Mouse (Mus musculus): ENCODE results near the gene Ttll12.
A peak's percentile ranks its signal among the peaks of the same experiment; 100 is the strongest.

Ttll12 gene

GRCm38 (mm10) chr15:83563857-83564651 is 30.9 kb downstream of the Ttll12 start:
- H3K4me1 ChIP-seq (replicated peaks; ENCODE audit: low read depth, low read length), result peaks cover 56% of the 10 kb centered on the region
- no peaks in the 10 kb centered on the region for H3K27me3 ChIP-seq (ENCODE audit: insufficient read depth, low read length)
- TF ChIP-seq POU5F1 (IDR thresholded peaks at IDR 0.05; ENCODE audit: borderline replicate concordance, low read length) (no peak), CTCF (conservative IDR thresholded peaks at IDR 0.05; ENCODE audit: low read length) (no peak), NANOG (IDR thresholded peaks at IDR 0.05; ENCODE audit: borderline replicate concordance, low read length) (no peak)
- H3K4me3 ChIP-seq (replicated peaks; ENCODE audit: low read length), result peak overlapping the region; percentile 73
- H3K9me3 ChIP-seq (ENCODE audit: low read length), result no peaks in the 10 kb centered on the region
- no peaks in the 10 kb centered on the region for H3K36me3 ChIP-seq (ENCODE audit: insufficient read depth, low read length)

GRCm38 (mm10) chr15:83563327-83563856 is 31.6 kb downstream of the Ttll12 start, which contains the start of the genes Tspo and Mcat:
Tspo (plus strand) TSS chr15:83563592.
Mcat (minus strand) TSS chr15:83563787.
- Histone ChIP-seq H3K4me1 (replicated peaks; ENCODE audit: low read depth, low read length) (peaks cover 56% of the 10 kb centered on the region), H3K4me3 (replicated peaks; ENCODE audit: low read length) (peak within 1 kb of the TSS; percentile 73), H3K27me3 (ENCODE audit: insufficient read depth, low read length) (no peaks in the 10 kb centered on the region), H3K9me3 (ENCODE audit: low read length) (no peaks in the 10 kb centered on the region), H3K36me3 (ENCODE audit: insufficient read depth, low read length) (no peaks in the 10 kb centered on the region)
- TF ChIP-seq POU5F1 (IDR thresholded peaks at IDR 0.05; ENCODE audit: borderline replicate concordance, low read length) (no peak), NANOG (IDR thresholded peaks at IDR 0.05; ENCODE audit: borderline replicate concordance, low read length) (no peak), CTCF (conservative IDR thresholded peaks at IDR 0.05; ENCODE audit: low read length) (no peak)

DNA sequence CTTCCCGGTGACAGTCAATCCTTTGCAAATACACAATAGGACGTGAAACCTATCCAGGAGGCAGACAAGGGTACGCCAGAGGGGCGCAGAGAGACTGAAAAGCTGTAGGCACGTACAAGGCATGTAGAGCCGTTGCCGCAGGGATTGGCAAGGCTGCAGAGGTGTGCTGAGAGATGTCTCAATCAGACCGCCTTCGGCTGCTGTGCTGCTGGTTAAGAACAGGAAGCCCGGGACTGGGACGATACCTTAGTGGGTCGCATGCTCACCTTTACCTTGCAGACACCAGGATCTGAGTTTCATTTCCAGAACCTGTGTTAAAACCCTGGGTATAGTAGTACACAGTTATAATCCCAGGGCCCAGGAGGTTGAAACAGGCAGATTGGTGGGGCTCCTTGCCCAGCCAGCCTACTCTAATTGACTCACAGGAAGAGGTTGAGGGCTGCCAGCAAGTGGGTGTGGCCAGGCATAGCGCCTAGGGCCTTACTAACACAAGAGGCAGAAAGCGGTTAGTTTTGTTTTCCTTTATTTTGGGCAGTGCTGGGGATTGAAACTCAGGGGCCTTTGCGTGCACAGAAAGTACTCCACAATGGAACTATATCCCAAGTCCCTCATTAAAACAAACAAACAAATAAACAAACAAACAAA is 32.2 kb downstream of the Ttll12 start:
- H3K4me3 ChIP-seq (replicated peaks; ENCODE audit: low read length), result peak overlapping the region; percentile 73
- peaks cover 56% of the 10 kb centered on the region for H3K4me1 ChIP-seq (replicated peaks; ENCODE audit: low read depth, low read length)

DNA sequence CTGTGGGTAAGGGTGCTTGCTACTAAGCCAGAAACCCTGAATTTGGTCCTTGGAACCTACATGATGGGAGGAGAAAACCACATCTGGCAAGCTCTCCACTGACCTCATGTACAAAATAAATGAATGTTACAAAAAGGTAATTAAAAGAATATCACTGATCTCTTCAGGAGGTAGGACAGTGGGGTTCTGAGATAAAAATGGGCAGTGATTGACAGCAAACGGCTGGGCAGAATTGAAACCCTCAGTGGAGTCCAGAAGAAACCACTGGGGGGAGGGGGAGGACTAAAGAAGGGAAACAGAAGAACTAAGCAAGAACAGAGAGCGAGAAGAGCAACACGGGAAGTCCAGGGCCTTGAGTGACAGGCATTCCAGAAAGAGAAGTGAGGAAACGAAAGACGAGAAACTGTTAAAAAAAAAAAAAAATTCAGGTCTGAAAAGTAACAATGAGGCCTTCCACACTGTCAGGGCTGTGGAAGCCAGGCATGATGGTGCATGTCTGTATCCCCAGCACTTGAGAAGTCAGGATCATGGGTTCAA is 33.9 kb downstream of the Ttll12 start:
- no peaks in the 10 kb centered on the region for H3K36me3 ChIP-seq (ENCODE audit: insufficient read depth, low read length)
- no peaks in the 10 kb centered on the region for H3K9me3 ChIP-seq (ENCODE audit: low read length)
- H3K4me3 ChIP-seq (replicated peaks; ENCODE audit: low read length), result no peak overlapping the region
- TF ChIP-seq POU5F1 (IDR thresholded peaks at IDR 0.05; ENCODE audit: borderline replicate concordance, low read length), result no peak
- TF ChIP-seq NANOG (IDR thresholded peaks at IDR 0.05; ENCODE audit: borderline replicate concordance, low read length), result no peak
- TF ChIP-seq CTCF (conservative IDR thresholded peaks at IDR 0.05; ENCODE audit: low read length), result no peak
- no peaks in the 10 kb centered on the region for H3K27me3 ChIP-seq (ENCODE audit: insufficient read depth, low read length)
- H3K4me1 ChIP-seq (replicated peaks; ENCODE audit: low read depth, low read length), result peaks cover 48% of the 10 kb centered on the region

More for the DNA sequence above, 32.2 kb downstream of the Ttll12 start:
- no peaks in the 10 kb centered on the region for H3K36me3 ChIP-seq (ENCODE audit: insufficient read depth, low read length)
- H3K27me3 ChIP-seq (ENCODE audit: insufficient read depth, low read length), result no peaks in the 10 kb centered on the region
- TF ChIP-seq POU5F1 (IDR thresholded peaks at IDR 0.05; ENCODE audit: borderline replicate concordance, low read length) (no peak), NANOG (IDR thresholded peaks at IDR 0.05; ENCODE audit: borderline replicate concordance, low read length) (no peak), CTCF (conservative IDR thresholded peaks at IDR 0.05; ENCODE audit: low read length) (no peak)
- H3K9me3 ChIP-seq (ENCODE audit: low read length), result no peaks in the 10 kb centered on the region

DNA sequence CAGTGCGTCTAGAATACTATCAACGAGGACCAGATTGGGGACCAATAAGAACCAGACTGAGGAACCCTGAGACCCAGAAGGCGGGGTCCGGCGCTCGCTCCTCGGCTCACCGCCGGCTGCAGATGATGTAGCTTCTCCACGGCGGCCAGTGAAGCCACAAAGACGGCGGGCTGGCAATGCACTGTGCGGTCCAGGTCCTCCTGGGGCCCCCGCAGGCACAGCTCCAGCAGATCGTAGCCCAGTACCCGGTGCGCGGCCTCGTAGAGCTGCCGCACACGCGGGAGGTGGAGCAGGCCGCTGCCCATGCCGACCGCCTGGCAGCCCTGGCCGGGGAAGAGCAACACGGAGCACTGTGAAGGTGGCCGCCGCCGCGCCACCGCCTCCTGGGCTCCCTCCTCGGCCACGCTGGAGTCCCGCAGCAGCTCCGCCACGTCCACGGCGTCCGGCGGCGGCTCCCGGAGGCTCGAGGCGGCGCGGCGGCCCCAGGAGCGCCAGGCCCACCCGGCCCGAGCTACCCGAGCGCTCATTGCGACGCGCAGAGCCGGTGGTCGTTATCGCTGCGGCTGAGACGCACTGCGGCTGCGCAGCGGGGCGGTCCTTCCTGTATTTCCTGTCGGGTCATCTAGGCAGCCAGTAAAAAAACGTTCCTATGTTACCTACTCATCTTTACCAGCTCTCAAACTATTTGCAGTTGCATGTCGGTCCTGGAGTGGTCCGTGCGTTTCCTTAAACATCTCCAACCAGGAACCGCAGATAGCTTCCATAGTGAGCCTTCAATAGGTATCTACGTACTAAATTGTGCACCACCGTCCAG is 39.6 kb downstream of the Ttll12 start:
- H3K27me3 ChIP-seq (ENCODE audit: insufficient read depth, low read length), result no peaks in the 10 kb centered on the region
- no peaks in the 10 kb centered on the region for H3K9me3 ChIP-seq (ENCODE audit: low read length)
- H3K36me3 ChIP-seq (ENCODE audit: insufficient read depth, low read length), result peaks cover 31% of the 10 kb centered on the region
- H3K4me1 ChIP-seq (replicated peaks; ENCODE audit: low read depth, low read length), result peaks cover 14% of the 10 kb centered on the region
- TF ChIP-seq NANOG (IDR thresholded peaks at IDR 0.05; ENCODE audit: borderline replicate concordance, low read length) (no peak), POU5F1 (IDR thresholded peaks at IDR 0.05; ENCODE audit: borderline replicate concordance, low read length) (no peak), CTCF (conservative IDR thresholded peaks at IDR 0.05; ENCODE audit: low read length) (no peak)
- peak overlapping the region; percentile 90 for H3K4me3 ChIP-seq (replicated peaks; ENCODE audit: low read length)

- no peaks in the 10 kb centered on the region for H3K27me3 ChIP-seq (ENCODE audit: insufficient read depth, low read length)
- no peaks in the 10 kb centered on the region for H3K9me3 ChIP-seq (ENCODE audit: low read length)
- TF ChIP-seq POU5F1 (IDR thresholded peaks at IDR 0.05; ENCODE audit: borderline replicate concordance, low read length), result no peak
- TF ChIP-seq NANOG (IDR thresholded peaks at IDR 0.05; ENCODE audit: borderline replicate concordance, low read length), result no peak
- TF ChIP-seq CTCF (conservative IDR thresholded peaks at IDR 0.05; ENCODE audit: low read length), result peak; percentile 44
- H3K4me1 ChIP-seq (replicated peaks; ENCODE audit: low read depth, low read length), result peaks cover 14% of the 10 kb centered on the region
- H3K36me3 ChIP-seq (ENCODE audit: insufficient read depth, low read length), result peaks cover 46% of the 10 kb centered on the region
- H3K4me3 ChIP-seq (replicated peaks; ENCODE audit: low read length), result no peak overlapping the region
Measured at GRCm38 (mm10) chr15:83553831-83554230, 41.1 kb downstream of the Ttll12 start.

DNA sequence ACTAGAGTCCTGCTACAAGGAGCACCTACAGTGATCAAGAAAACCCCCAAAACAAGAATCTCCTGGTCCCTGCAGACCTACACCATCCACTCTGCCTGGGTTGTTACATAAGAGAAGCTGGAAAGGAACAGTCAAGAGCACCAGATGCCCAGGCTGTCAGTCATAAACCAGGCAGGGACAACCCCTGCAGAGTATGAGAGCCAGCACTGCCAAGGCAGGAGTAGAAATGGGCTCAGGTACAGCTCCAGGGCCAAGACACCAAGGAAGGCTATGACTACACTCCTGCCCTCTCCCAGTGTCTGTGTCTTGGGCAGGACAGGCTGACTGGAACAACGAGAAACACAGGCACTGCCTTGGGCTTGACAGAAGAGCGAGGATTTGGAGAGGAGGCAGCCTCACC is 44.8 kb downstream of the Ttll12 start:
- Histone ChIP-seq H3K36me3 (ENCODE audit: insufficient read depth, low read length) (peaks cover 83% of the 10 kb centered on the region), H3K9me3 (ENCODE audit: low read length) (no peaks in the 10 kb centered on the region), H3K4me1 (replicated peaks; ENCODE audit: low read depth, low read length) (peaks cover 31% of the 10 kb centered on the region), H3K4me3 (replicated peaks; ENCODE audit: low read length) (no peak overlapping the region), H3K27me3 (ENCODE audit: insufficient read depth, low read length) (no peaks in the 10 kb centered on the region)
- no peak for TF ChIP-seq POU5F1 (IDR thresholded peaks at IDR 0.05; ENCODE audit: borderline replicate concordance, low read length)
- no peak for TF ChIP-seq CTCF (conservative IDR thresholded peaks at IDR 0.05; ENCODE audit: low read length)
- no peak for TF ChIP-seq NANOG (IDR thresholded peaks at IDR 0.05; ENCODE audit: borderline replicate concordance, low read length)
